Mouse (Mus musculus) granulocyte monocyte progenitor cell, adult 5-6 weeks (primary cell): ENCODE results near the gene Slc22a12. TPM values are rescaled to one million over a fixed set of nuclear protein-coding genes. Genes with fewer than 3 reads are reported as not detected.

Source experiments
- ATAC-seq: replicated peaks from 2 replicates; pipeline ENCODE4 v1.8.0; 2016; ENCODE audit warnings: mild to moderate bottlenecking, moderate TSS enrichment, inconsistent platforms; ENCODE audit not compliant: poor library complexity, severe bottlenecking
- total RNA-seq, 2 experiments: library from RNA; stranded (forward) in 1 of 2; stranded (reverse) in 1 of 2; fragments of 200-712, 200-1000 nt in 1 of 2; fragments of >200 nt in 1 of 2; fragmentation: Nextera tagmentation in 1 of 2; gene quantifications; 2 replicates each; pipeline ENCODE4 v1.2.3; 2014 to 2017

Slc22a12 gene
- total RNA-seq (2014; fragmentation: Nextera tagmentation) (not detected in 2 replicates), total RNA-seq (2017) (not detected in 2 replicates)

DNA sequence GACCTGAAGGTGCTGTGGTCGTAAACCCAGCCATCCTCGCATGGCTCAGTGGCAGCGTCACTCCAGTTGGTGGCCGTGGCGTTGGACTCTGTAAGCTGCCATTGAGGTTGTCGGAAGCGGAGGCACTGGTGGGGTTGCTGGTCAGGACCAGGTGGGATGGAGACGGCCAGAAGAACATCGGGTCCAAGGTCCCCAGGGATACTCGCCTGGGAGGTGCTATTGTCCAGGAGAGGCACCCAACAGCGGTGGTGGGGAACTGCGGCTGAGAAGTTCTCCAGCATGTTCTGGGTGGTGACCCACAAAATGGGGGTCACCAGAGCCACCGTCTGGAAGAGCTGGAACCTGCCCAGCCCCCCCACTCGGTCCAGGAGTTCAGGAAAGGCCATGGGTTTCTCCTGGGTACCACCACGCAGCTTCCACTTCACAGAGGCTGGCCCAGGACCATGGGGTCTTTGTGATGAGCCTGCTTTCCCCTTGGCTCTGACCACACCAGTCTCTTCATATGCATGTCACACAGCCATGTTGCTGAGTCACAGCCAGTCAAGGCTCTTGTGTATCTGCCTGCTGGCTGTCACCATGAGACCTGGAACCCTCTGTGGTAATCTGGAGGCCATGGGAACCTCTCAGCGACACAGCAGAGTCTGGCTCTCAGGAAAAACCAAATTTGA is at the start of gene Slc22a12:
TSS of gene Slc22a12 (minus strand) at position 666 of the 668 bp plus-strand sequence.
- ATAC-seq, result no peak

DNA sequence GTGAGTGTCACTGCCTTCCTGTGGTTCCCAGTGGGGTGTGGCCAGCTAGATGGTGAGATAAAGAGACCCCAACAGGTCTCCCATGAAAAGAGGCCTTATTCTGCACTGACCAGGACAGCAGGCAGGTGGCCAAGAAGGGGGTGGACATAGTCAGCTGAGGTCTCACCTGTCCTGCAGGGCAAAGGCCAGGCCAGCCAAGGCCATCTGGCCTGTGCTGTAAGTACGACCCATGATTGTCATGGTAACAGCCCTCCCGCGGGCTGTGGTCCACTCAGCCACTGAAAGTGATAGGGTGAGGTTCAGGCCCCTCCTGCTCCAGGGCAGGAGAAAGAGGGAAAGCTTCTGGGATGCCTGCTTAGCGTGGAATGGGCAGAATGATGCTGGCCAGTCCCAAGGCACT is 29.2 kb upstream of the Slc22a12 start:
- ATAC-seq, result no peak

DNA sequence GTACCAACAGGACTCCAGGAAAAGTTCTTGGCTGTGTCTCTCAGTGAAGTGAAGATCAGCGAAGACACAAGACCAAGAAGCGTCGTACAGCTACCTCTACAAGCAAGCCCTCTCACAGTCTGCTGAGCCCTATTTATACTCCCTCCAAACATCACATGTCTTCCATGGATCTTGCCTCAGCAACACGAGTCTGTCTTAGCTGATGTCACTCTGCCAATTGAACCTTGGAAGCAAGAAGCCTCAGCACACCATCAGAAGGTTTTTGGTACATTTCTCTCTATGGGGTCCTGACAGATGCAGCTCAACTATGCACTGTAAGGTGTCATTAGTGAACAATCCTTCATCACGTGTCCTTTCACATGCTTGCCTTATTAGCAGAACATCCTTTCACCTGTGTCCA is 28.6 kb upstream of the Slc22a12 start:
- ATAC-seq, result no peak

DNA sequence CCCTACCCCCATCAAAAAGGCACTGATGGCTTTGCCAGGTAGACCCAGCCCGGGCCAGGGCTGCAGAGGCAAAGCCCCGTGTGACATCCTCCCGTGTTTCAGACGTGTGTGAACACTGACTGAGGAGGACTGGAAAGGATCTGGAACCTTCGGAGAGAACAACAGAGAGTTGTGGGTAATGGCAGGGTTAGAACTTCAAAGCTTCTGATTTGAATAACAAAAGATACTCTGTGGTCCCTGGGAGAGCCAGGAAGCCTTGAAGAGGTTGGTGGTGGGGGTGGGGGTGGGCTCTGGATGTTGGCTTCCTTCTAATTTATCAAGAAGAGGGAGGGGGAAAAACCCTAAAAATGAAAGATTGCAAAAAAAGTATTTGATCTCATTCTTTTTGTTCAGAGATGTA is 26.7 kb upstream of the Slc22a12 start:
- ATAC-seq, result no peak

DNA sequence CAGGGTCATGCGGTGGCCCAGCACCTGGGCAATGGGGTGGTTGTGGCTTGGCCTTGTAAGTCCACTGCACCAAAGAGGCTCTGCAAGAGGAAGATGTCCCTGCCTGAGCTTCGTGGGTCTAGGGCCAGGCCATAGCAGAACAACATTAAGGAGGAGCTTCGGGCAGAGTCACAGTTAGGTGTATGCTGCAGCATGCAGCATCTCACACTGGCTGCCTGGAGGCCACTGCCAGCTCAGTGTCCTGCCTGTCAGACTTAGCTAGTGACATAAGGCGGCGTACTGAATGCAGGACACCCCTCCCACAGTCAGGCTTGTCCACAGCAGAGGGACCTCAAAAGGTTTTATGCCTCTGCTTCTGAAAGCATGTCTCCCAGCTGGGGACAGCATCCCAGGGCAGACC is 26.2 kb upstream of the Slc22a12 start:
- no peak for ATAC-seq

DNA sequence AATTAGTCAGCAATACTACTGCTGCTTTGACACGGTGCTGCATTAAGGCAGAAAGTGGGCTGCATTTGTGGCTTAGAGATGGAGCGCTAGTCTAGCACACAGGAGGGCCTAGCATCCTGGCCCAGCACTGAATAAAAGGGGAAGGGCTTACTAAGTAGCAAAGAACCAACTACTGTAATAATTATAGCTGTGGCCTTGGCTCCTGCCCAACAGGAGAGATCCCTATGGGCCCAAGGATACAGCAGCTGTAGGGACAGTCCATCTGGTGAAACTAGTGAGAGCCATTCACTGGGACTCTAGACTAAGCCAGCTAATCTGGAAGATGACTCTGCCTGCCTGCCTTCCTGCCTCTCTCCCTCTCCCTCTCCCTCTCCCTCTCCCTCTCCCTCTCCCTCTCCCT is 23.6 kb upstream of the Slc22a12 start:
- no peak for ATAC-seq

DNA sequence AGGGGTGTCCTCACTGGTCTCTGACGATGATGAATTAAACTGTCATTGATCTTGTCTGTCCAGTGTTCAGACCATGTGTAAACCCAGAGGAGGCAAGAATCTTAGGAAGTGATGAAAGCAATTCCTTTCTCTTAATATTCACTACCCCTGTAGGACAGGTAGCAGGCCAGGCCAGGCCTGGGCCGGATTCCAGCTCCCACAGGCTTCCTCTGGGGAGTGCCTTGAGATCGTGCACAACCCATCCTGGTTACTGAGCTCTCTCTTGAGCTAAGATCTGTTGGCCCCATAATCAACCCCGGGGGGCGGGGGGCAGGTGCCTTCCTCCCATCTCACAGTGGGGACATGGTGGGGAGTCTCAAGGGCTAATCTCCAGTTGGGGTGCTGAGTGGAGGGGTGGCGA is 22.3 kb upstream of the Slc22a12 start:
- ATAC-seq, result no peak

DNA sequence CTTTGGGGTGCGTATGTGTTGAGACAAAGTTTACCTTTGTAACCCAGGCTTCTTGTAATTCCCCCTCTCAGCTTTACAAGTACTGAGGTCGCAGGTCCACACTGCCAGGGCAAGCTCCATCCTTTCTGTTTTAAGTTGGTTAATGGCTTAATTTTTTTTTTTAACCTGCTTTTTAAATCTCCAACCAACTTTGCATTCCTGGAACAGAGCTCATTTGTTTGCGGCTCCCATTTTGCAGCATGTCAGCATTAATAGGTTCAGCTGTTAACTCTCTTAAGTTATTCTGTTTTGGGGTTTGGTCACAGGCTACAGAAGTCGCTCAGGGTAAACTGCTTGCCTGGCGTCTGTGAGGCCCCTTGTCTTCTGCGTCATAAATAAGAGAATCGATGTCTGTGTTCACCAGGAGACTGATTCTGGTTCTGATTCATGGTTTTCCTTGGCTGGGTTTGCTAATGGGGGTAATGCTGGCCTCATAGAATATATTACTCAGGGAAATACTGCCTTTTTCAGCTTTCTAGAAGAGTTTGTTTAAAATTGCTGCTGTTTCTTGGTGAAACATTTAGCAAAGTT is 17.5 kb upstream of the Slc22a12 start:
- no peak for ATAC-seq

DNA sequence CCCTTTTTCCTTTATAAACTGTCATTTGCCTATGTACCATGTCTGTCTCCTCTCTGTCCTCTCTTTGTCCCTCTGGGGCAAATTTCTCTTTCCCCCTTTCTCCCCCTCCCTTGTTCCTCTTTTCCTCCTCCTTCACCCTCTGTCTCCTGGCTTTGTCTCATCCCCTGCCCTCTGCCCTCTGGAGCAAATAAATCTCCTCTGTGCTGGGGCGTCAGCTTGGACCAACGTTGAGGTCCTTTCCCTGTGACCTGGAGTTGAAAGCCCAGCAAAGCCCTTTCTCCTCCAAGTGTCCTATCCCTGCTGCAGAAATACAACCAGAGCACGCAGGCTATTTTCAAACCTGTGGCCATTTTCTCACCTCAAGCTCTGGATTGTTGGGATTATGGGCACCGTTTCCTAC is 16.7 kb upstream of the Slc22a12 start:
- ATAC-seq, result no peak

DNA sequence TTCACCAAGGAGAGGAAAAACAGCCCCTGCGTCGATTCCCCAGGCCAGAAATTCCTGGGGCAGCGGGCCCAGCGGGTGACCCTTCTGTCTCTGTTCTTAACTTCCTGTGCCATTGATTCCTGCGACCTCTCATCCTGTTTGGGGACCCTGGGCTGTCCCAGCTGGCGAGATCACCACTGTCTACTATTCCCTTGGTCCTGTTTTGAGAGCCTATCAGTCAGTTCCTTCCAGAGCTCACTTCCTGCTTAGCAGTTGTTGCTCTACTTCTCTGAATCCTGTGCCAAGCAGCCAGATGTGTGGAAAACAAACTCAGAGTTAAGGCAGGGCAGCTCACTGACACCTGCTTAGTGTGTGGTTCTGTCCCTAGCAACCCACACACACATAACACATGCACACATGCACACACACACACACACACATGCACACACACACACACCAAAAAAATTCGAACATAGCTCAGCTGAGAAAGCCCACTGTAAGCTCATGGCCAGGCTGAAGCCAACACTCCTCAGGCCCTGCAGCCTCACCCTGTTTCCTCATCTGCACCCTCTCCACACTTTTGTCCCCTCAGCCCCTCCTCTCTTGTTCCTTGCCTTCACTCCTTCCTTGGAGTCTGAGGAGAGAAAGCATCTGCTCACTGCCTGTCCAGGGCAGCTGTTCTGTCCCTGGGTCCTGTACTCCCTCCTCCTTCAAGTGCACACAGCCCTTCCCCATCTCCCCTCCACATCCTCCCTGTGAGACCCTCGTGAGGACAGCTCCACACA is 11.2 kb upstream of the Slc22a12 start:
- no peak for ATAC-seq

DNA sequence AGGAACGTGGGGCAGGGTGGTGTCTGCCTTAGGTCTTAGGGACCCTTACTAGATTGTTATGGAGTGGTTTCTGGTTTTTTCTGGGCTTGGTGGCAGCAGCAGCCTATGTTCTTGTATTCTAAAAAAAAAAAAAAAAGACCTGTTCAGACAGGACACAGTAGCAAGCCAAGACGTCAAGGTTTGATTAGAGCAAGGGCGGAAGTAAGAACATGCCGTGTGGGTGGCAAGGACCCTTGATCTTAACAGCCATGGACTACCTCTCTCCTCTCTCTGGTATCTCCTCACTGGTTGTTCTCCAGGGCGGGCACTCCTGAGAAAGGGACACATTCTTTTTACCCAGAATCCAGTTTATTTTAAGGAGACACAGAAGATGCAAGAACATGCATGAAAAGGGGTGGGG is 10.3 kb upstream of the Slc22a12 start:
- no peak for ATAC-seq

DNA sequence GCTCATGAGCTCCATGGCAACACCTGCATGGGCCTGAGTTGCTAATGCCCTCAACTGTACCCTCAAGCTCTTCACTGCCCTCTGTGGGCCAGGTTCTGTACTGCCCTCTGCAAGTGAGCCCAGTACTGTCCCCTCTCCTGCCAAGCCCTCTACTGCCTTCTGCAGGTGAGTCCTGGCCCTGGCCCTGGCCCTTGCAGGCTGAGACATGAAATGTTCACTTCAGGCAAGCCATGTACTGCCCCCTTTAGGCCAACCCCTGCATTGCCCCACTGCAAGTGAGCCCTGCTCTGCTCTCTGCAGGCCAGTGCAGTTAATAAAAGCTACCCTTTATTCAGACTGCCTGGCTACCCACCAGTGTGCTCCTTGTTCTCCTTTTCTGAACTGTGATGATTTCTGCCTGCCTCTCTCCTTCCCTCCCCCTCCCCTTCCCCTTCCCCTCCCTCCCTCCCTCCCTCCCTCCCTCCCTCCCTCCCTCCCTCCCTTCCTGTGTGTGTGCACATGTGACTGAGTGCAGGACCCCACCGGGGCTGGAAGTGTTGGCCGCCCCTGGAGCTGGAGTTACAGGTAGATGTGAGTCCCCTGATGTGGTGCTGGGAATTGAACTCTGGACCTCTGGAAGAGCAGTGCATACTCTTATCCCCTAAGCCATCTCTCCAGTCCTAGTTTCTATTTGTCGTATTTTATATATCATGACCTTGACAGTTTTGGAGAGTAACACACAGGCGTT is 9.6 kb upstream of the Slc22a12 start:
- ATAC-seq, result peak; percentile 68

DNA sequence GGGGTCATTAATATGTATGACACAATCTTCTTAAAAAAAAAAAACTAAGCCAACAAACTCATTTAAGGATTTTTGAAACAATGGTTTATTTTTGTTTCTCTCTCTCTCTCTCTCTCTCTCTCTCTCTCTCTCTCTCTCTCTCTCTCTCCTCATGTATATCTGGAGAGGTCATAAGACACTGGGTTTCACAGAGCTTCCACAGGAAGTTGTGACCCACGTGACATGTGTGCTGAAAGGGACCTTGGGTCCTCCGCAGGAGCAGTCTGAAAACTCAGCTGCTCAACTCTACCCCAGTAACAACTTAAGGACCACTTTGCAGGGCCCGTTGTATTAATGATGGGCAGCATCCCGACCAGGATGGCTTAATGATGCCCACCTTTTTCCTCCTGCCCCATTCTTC is 8.4 kb upstream of the Slc22a12 start:
- no peak for ATAC-seq

DNA sequence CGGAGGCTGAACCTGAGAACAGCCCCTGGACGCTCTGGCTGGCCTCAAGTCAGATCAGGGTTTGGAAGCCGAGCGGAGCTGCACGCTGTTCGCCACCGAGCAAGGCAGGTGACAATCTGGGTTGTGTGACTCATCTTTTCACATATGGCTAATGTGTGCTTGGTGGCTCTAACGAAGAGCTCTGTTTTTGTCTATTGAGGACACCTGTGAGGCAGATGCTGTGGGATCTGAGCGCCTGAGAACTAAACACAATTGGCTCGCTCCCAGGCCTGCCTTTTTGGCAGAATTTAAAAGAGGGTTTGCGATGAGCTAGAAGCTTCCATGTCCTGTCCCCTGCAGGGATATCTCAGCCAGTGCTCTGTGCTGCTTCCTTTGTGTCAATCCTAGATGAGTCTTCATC is 6.7 kb upstream of the Slc22a12 start:
- no peak for ATAC-seq

DNA sequence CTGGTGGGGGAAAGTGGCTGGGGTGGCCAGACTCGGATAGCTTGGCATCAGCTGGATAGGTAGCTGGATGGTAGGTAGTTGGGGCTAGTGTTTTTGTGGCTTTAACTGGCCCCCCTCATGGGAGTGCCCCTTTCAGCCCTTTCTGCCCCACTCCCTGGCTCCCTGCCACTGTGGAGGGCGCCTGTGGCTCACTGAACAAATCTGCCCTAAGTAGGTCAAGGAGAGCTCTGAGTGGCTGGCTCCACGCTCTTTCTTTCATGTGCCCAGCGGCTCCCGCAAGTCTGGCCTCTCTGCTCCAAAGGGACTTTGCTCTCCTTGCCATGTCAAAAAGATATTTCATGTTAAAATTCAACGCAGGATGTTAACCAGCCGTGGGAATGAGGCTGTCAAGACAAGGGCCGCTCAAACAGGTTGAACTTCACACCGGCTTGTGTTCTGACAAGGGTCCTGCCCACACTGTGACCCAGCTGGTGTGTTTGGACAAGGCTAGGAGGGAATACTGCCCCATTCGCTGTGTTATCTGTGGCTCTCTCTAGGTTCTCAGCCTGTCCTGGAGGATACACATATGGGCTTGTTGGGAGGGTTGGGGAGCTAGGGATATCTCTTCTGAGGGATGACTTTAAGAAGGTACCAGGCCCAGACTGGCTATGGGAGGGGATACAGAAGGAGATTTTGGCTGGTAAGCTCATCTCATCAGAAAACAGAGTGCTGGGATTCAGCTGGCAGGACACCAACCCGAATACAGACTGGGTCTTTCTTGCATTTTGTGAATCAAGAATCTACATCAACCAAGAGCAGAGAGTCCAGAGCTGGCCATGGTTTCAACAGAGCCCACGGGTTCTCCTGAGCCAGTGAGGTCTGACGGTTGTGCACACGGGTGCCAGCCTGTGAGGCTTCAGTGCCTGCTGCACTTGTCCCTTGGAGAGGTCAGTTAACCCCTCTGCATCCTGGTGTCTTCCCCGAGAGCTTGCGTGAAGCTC is 5.9 kb upstream of the Slc22a12 start:
- no peak for ATAC-seq

DNA sequence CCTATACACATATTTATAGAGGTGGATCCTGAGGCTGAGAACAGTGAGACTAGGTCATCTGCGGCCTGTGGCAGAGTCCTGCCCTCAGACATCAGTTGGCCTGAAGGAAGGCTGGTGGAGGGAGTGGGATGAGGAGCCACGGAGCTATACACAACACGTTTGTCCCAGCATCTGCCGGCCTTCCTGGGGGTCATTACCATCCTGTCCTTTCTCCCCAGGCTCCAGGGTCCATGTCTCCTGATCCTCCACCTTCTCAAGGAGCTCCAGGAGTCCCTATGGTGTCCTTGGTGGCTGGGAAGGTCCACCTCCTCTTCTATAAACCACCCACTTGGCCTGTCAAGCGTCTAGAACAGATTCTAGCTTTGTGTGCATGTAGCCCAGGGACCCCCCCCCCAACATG is 5.0 kb upstream of the Slc22a12 start:
- ATAC-seq, result no peak

DNA sequence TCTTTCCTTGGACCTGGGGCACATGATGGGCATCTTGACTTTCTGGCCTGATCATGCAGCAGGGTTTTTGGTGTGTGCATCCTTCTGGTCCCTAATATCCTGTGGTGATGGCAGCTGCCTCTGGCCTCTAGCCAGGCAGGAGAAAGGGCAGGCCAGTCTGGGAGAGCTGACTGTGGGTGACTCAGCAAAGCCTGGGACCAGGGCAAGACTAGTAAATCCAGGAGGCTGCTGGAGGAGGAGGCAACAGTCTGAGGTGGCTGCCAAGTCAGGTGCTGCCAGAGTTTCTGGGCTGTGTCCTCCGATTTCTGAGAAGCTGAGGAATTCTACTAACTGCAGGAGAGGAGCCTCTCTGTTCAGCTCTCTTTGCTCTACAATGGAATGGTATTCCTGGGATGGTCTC is 3.3 kb upstream of the Slc22a12 start:
- no peak for ATAC-seq

DNA sequence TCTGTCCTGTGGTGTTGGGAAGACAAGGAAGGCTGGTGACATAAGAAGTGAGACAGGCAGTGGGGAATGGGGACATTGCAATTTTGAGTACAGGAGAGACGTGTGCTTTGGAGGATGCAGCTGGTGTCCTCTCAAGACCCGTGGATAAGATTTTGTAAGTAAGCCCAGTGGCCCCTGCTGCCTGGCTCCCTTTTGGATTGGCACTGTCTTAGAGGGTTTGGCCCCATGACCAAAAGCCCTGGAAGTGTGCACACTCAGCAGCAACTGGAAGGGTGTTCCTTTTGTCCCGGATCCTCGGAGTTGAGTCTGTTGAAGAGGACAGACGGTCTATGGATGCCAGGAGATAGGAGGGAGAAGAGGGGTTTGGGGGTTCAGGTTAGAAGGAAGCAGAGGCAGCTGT is 2.6 kb upstream of the Slc22a12 start:
- ATAC-seq, result no peak

DNA sequence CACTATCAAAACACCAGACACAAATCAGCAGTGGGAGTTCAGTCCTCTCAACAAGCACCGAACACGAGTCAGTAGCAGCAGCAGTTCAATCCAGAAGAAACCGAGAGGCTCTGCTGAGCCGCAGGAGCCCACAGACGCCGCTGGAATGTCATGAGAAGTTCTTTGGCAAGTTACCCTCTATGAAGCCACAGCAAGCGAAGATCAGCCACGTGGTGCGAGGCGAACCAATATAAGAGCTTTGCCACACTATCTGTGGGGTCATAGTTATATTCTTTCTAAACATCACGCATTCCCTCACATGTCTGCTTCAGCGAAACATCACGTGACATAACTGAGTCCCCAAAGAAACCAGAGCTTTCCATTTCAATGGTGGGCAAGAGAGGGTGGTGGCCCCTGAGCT is 1.9 kb upstream of the Slc22a12 start:
- ATAC-seq, result no peak

DNA sequence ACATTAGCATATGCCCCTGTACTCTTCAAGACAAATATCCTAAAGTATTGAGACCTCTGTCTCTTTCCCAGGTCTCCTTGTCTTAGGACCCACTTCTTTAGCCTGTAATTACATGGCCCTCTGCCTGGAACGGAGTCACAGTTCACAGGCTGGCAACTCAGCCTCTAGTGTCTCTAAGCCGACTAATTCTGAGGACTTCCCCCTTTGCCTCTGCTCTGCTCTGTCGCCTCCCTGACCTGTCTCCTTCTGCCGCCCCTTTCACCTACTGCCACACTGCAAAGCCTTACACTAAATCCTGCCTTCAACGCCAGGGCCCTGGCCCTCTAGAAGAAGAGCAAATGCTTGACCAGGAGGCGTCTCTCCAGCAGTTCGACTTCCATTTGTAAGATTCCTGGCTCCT is 686 bp upstream of the Slc22a12 start:
- ATAC-seq, result no peak
